Mouse (Mus musculus): ENCODE measurements around the gene Ceacam19. TPM values are rescaled to one million over a fixed set of nuclear protein-coding genes. Genes with fewer than 3 reads are reported as not detected.

Gene Ceacam19
- polyA plus RNA-seq, 1 experiment: not detected

DNA sequence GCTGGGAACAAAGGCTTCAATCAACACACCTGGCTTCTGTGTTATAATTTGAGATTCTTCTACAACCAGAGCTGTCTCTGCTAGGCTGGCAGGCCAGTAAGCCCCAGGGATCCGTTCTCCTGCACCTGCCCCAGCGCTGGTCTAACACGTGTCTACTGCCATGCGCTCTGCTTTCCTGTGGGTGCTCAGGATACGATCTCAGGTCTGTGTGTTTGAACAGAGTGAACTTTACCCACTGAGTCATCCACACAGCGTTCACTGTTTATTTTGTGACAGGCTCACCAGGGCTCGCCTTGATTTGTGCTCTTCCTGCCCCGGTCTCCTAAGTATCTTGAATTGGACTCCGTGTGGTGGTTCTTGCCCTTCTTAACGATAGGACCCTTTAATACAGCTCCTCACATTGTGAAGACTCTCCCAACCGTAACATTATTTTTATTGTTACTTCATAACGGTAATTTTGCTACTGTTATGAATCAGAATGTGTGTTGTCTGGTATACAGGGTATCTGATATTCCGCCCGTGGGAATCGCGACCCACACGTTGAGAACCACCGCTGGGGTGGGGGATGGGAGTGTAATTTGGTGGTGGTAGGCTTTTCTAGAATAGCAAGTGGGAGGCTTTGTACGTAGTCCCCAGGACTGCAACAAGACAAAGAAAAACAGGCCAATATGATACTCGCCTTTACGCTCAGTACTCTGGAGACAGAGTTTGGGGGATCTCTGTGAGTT, 45.9 kb downstream of the Ceacam19 start:
- DNase-seq (ENCODE audit: extremely low spot score in 1 of 2, low spot score in 1 of 2): no peak

DNA sequence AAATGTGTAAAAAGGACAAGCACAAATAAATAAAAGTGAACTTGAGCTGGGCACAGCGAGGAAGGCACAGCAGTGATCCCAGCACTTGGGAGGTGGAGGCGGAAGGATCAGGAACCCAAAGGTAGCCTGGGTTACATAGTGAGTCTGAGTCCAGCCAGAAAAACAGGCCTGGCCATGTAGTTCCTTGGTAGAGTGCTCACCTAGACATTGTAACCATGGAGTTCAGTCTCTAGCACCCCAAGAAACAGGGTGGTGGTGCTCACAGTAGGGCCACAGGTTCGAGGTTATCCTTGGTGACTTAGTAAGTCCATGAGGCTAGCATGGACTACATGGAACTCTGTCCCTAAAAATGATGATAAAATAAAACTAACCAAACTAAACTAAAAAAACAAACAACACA, 46.8 kb downstream of the Ceacam19 start:
- DNase-seq (ENCODE audit: extremely low spot score in 1 of 2, low spot score in 1 of 2): no peak

DNA sequence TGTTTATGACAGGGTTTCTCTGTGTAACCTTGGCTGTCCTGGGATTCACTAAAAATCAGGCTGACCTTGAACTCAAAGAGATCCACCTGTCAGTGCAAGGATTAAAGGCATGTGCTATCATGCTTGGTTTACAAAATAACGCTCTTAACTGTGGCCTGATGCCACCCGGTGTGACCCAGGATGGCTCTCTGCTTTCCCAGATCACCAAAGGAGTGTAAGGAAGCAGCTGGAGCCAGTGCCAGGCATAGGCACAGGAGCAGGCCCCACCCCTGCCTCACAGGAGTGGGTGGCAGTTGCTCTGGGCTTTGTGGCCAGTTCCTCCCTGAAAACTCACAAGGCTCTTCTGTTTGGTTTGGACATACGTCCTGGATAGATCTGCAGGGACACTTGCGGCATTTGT, 47.4 kb downstream of the Ceacam19 start:
- DNase-seq (ENCODE audit: extremely low spot score in 1 of 2, low spot score in 1 of 2): no peak

DNA sequence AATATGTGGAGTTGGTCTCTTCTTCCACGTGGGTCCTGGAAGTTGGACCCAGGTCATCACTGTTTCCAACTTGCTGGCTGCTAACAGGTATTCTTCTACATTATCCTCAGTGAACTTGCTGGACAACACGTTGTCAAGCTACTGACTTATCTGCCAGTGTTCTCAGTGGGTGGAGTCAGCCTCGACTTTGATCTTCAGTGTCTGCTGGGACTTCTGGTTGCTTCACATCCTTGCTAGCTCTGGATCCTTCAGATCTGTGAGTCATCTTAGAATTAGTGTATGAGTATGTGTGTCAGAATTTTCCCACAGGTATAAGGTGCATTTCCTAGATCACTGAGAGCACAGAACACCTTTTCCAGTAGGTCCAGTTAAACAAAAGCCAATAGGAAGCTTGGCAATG, 50.9 kb downstream of the Ceacam19 start:
- DNase-seq (ENCODE audit: extremely low spot score in 1 of 2, low spot score in 1 of 2): no peak

DNA sequence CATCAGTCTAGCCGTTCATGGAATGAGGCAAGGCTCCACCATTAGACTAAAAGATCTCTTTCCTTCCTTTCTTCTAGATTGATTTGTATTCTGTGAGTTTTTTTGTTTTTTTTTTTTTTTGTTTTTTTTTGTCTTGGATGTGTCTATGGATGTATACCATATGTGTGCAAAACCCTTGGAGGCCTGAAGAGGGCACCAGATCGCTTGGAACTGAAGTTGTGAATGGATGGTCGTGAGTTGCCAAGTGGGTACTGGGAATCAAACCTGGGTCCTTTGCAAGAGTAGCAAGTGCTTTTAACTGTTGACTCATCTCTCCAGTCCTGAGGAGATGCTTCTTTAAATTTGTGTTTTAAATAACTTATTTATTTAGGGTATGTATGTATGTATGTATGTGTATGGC, 53.7 kb downstream of the Ceacam19 start:
- no peak for DNase-seq (ENCODE audit: extremely low spot score in 1 of 2, low spot score in 1 of 2)

DNA sequence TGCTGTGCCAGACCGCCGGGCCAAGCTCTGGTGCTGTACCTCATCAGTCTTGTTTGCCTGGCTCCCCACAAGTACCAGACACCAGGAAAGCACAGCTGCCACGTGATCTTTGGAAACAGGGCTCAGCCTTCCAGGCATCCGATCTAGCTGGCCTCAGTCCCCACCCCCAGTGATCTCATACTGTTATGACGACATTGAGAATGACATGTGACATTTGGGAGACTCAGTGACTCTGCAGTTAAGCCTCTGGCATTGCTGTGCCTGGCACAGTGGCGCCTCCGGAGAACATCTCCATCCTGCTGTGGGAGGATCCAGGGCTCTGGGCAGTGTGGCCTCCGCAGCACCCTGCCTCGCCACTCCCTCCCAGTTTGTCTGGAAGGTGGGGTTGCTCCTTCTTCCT, 55.9 kb downstream of the Ceacam19 start:
- DNase-seq (ENCODE audit: extremely low spot score in 1 of 2, low spot score in 1 of 2): no peak

DNA sequence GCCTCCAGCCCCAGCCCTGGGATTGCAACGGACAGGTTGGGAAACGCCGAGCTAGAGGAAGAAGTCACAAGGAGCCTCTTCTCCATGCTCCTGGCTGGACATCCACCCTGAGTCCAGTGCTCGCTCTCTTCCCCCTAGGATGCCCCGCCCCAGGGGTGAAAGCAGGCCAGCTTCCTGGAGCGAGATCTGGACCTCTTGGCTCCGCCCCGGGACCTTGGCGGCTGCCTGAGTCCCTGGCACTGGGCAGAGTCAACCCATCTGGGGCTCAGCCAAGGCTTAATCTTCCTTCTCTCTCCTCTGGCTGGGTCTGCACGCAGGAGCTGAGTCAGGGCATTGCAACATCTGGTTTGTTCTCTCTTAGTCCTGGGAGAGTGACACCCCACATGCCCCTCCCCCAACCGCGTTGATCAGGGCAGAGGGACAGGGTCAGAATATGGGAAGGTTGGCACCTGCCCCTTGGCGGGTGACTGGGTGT, 57.0 kb downstream of the Ceacam19 start:
- peak in 1 of 2 experiments; percentile 21 for DNase-seq (ENCODE audit: extremely low spot score in 1 of 2, low spot score in 1 of 2)

DNA sequence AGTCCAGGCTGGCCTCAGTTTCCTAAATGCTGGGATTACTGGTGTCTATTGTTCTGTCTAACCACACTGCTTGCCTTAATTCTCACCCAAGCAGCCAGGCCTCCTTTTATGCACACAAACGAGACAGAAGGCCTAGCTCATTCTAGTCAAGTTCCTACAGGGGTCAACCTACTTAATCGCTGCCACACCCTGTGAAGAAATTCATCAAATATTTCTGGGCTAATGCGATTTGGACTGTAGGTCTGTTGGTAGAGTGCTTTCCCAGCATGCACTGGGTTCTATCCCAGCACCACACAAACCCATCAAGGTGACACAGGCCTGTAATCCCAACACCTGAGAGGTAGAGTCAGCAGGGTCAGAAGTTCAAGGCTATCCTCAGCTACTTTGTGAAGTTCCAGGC, 58.1 kb downstream of the Ceacam19 start:
- DNase-seq (ENCODE audit: extremely low spot score in 1 of 2, low spot score in 1 of 2): no peak

DNA sequence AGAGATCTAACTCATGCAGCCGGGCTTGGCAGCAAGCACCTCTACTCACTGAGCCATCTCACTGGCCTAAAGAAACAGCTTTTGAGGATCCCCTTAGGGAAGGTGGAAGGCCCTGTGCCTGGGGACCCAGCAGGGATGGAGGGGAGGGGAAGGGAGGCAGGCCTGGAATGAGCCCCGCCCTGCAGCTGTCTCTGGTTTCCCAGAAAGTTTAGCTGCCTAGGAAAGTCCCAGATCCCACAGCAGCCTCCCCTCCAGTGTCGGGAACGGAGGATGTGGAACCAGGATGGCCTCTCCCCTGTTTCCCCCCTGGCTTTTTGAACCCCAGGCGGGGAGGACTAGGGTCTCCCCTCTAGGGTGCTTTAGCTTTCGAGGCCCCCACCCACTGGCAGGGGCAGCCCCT, 61.0 kb downstream of the Ceacam19 start:
- DNase-seq (ENCODE audit: extremely low spot score in 1 of 2, low spot score in 1 of 2): no peak

Other genes with a start within 250 kb of the Ceacam19 start
- 125 and 128 TPM in 2 replicates for gene Clptm1, start 222.9 kb downstream of the Ceacam19 start, polyA plus RNA-seq (2012; rRNA removed)
- 0.78 TPM in 1 of 2 replicates, not detected in the other for gene Apoc2, start 210.0 kb downstream of the Ceacam19 start, polyA plus RNA-seq (2012; rRNA removed)
- gene Gm44805, start 206.5 kb downstream of the Ceacam19 start, polyA plus RNA-seq (2012; rRNA removed): not detected in 2 replicates
- 0.19 TPM in 1 of 2 replicates, not detected in the other for gene Apoc4, start 206.5 kb downstream of the Ceacam19 start, polyA plus RNA-seq (2012; rRNA removed)
- gene Apoc1, start 195.3 kb downstream of the Ceacam19 start, polyA plus RNA-seq (2012; rRNA removed): 3.3 and 4.7 TPM in 2 replicates
- 6,067 and 6,377 TPM in 2 replicates for gene Apoe, start 188.8 kb downstream of the Ceacam19 start, polyA plus RNA-seq (2012; rRNA removed)
- gene Tomm40, start 172.5 kb downstream of the Ceacam19 start, polyA plus RNA-seq (2012; rRNA removed): 115 and 118 TPM in 2 replicates
- 7.6 and 7.7 TPM in 2 replicates for gene Nectin2, start 137.5 kb downstream of the Ceacam19 start, polyA plus RNA-seq (2012; rRNA removed)
- 22.2 and 23.0 TPM in 2 replicates for gene Bcam, start 116.9 kb downstream of the Ceacam19 start, polyA plus RNA-seq (2012; rRNA removed)
- not detected in 2 replicates for gene Cblc, start 91.2 kb downstream of the Ceacam19 start, polyA plus RNA-seq (2012; rRNA removed)
- gene Bcl3, start 65.2 kb downstream of the Ceacam19 start, polyA plus RNA-seq (2012; rRNA removed): 0.56 and 0.69 TPM in 2 replicates
- gene Gm19345, start 36.0 kb downstream of the Ceacam19 start, polyA plus RNA-seq (2012; rRNA removed): 3.9 and 5.2 TPM in 2 replicates
- gene Ceacam16, start 26.7 kb downstream of the Ceacam19 start, polyA plus RNA-seq (2012; rRNA removed): not detected in 2 replicates
- gene Pvr, start 33.2 kb upstream of the Ceacam19 start, polyA plus RNA-seq (2012; rRNA removed): 12.0 and 14.5 TPM in 2 replicates
- gene Igsf23, start 62.8 kb upstream of the Ceacam19 start, polyA plus RNA-seq (2012; rRNA removed): 0.08 TPM in 1 of 2 replicates, not detected in the other
- not detected in 2 replicates for gene Ceacam20, start 77.4 kb upstream of the Ceacam19 start, polyA plus RNA-seq (2012; rRNA removed)
- not detected in 2 replicates for gene Nlrp9b, start 103.5 kb upstream of the Ceacam19 start, polyA plus RNA-seq (2012; rRNA removed)
- gene Vmn1r91, start 211.7 kb upstream of the Ceacam19 start, polyA plus RNA-seq (2012; rRNA removed): not detected in 2 replicates
- not detected in 2 replicates for gene Gm16442, start 234.6 kb upstream of the Ceacam19 start, polyA plus RNA-seq (2012; rRNA removed)